Mouse (Mus musculus): ENCODE results near the gene Ms4a15.

GRCm38 (mm10) chr19:10991911-10992310, 1.1 kb downstream of the Ms4a15 start:
- TF ChIP-seq EP300 (IDR thresholded peaks at IDR 0.05; ENCODE audit: insufficient read depth, low read depth, low read length), result no peak
- TF ChIP-seq CTCF (IDR thresholded peaks at IDR 0.05; ENCODE audit: low read depth, low read length), result no peak
- TF ChIP-seq POLR2A (IDR thresholded peaks at IDR 0.05; ENCODE audit: insufficient read depth, low read length), result no peak

All from ES-Bruce4 (cell line).